Mouse (Mus musculus) brain, adult 2 months (tissue): Measurements from ENCODE around the gene Sbf1.

Source experiments
- DNase-seq: peaks from one replicate; pipeline ENCODE4 v3.0.0; 2011; ENCODE audit warnings: low read depth, low spot score

Gene Sbf1

DNA sequence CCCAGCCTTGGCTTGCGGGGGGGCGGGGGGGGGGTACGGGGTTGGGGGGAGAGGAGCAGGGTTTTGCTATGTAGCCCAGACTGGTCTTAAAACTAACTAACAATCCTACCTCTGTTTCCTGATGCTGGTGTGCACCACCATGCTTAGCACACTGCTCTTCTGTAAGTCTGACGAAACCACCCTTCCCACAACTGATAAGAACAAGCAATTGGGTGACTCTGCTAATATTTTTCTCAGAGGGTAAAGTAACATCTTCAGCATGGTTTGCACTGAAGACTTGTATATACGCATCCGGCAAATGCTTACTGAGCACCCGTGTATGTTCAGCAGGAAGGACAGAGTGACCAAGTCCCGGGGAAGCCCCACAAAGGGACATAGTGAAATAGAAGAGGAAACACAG lies 6.2 kb upstream of the Sbf1 start:
- no peak for DNase-seq

DNA sequence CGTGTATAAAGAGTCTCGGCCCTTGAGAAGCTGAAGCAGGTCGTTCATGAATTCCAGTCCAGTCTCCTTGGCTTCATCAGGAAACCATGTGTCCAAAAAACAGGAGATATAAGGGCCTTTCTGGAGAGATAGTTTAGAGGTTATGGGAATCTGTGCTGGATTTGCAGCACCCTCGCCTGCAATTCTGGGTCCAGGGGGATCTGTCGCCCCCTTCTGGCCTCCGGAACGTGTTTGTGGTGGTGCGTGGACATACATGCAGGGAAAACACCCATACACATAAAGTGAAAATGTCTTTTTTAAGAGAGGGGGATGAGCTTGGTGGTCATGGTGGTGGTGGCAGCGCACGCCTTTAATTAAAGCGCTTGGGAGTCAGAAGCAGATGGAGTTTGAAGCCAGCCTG lies 1.0 kb upstream of the Sbf1 start:
- DNase-seq = no peak

DNA sequence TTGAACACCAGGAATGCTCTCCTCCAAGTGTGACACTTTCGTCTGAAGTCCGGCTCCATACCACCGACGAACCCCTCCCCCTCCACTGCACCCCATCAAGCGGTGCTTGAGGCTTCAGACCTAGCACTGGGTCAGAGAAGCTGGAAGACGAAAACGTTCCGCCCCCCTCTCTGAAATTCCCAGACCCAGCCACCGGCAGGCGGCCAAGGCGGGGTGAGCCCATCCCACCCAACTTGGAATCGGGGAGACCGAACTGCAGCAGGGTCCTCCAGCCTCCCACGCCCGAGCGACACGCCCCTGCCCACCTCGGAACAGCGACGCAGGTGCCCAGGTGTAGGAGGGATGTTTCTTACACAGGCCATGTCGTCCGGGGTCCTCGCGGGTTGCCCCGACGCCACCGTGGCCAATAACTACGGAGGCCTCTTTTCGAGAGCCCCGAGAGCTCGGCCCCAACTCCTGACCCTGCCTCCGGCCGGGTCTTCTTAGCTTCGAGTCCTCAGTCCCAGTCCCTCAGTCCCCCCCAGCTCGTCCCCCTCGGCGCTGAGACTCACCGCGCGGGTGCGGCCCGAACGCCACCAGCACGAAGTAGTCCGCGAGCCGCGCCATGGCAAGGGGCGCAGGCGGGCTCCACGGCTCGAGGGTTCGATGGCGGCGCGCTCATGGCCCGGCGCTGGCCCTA lies 461 bp downstream of the Sbf1 start:
- no peak for DNase-seq

DNA sequence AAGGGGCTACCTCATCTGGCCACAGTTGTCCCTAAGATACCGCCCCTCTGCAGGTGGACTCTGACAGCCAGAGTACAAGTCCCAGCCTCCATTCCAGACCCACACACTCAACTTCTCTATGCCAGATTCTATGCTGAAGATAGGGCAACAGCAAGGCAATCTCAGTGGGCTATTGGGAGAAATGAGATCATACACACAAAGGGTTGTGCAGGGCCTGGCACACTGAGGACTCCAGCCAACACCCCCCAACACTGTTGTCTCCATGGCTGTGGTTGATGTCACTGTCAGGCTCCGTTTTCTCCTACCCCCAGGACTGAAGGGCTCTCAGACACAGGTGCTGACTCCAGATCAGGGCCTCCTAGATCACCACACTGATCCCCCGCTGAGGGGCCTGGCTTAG lies 1.0 kb downstream of the Sbf1 start:
- peak; percentile 57 for DNase-seq

DNA sequence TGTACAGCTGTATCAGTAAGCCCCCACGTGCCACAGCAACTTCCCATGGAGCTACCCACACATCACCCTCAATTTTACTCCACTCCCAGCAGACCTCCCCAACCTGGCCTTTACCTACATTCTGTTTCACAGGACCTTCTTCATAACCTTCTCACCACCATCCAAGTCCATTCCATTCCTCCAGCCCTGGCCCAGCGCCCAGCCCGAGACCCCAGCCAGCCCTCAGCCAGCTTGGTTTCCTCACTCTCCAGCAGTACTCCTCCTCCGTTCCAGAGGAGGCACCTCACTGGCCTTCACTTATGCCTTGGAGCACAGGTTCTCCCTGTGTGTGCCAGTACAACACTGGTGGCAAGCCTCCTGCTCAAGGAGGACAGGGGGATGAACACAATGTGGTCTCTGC lies 1.8 kb downstream of the Sbf1 start:
- DNase-seq = no peak

DNA sequence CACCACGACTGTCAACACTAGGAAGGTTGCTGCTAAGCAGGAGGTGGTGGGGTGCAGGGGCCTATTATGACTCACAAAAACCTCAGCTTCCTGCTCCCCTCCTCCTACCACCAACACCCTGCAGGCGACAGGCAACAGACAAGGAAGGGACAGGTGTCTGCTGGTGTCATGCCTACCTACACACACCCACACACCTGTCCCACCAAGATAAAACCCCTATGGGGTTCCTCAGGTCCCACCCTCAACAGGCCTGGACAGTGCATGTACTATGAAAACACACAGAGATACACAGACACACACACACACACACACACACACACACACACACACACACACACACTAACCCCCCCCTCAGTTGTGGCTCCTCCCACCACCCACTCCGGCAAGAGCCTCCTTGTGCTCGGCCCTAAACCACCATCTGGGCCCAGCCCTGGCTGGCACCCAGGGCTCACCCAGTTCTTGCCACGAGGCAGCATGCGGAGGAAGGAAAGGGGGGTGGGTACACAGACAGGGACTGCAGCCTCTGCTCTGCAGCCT lies 5.1 kb downstream of the Sbf1 start:
- DNase-seq = peak; percentile 95

DNA sequence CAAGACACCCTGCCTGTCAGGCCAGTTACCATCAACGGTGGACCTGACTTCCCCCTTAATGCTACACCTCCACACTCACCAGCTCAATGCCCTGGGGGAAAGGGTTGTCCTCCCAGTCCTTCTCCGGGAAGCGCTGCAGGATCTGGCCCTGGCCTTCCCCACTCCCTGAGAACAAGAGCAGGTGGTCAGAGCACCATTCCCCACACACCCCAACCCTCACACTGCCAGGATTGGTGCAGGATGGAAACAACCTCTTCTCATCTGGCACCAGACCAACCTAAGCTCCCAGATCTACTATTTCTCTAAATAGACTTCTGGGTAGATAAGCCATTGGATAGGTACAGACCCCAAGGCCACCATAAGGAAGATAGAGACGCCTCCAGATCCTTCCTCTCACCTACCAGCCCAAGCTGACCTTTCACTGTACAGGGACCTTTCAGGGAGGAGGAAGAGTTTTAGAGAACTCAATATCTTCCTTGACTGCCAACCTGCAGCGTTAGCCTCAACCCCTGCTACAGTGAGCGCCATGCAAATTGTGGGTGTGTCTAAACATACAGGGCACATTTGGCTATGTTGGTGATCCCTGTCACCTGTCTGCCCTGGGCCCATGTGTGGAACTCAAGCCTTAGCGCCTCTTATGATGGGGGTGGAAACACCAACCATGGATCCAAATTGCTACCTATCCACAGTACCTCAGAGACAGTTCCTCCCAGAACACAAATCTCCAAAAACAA lies 6.5 kb downstream of the Sbf1 start:
- peak; percentile 58 for DNase-seq

DNA sequence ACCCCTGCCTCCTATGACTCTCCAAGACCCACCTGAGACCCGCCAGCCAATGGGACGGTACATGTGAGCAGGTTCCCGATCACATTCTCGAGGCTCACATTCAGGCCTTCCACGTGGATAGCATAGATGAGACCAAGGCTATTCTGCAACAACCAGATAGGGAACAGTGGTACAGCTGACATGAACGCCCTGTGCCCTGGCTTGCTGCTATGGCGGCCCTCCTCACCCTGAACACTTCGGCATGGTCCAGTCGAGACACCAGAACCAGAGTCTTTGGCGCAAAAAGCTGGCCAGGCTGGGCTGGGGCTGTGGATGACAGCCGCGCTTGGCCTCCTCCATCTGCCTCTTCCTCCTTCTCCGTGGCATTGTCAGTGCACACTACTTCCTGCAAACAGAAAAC lies 7.7 kb downstream of the Sbf1 start:
- DNase-seq = no peak

DNA sequence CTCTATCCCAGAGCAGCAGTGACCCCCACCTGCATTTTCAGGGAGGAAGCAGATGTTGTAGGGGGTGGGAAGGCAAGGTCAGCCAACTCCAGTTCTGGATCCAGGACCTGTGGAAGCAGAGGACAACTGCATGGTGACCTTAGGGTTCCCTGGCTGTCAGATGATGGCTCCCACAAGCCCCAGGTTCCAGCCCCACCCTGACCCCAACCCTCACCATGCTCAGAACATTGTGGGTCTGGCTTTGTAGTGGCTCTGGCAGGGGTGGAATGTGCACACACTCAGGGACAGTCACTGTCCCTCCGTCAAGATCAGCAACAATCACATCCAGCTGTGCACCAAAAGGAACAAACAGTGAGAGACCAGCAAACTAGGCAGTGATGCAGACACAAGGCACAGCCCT lies 9.1 kb downstream of the Sbf1 start:
- no peak for DNase-seq

DNA sequence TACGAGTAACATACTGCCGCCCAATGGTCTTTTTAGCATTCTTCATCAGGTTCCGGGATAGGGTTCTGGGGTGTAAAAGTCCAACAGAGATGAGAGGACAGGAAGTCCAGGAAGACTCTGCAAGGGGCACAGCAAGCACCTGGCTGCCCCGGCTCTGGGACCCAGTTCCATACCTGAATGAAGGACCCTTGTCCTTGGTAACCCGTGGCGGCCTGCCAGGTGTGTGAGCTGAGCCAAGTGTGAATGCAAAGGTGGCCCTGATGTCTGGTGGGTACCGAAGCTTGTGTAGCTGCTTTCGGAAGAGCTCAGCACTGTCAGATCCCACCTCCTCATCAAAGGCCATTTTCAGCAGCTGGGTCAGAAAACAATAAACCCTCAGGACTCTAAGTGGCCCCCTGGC lies 14.5 kb downstream of the Sbf1 start:
- no peak for DNase-seq

DNA sequence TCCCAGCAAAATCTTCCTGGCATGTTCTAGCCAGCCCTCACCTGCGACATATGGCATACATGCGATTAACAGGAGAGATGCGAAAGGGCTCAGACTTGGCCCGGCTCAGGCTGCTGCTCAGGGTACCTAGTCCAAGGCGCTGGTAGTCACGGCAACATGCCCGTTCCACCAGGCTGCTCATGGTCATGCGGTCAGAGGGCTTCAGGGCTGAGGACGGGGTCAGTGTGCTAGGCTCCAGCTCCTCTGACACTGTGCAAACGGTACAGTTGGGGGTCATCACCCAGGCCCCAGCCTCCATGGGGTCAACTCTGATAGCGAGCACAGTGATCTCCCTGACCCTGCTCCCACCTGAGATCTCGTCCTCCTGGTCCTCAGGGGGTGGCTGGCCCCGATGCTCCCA lies 14.9 kb downstream of the Sbf1 start:
- DNase-seq = no peak

DNA sequence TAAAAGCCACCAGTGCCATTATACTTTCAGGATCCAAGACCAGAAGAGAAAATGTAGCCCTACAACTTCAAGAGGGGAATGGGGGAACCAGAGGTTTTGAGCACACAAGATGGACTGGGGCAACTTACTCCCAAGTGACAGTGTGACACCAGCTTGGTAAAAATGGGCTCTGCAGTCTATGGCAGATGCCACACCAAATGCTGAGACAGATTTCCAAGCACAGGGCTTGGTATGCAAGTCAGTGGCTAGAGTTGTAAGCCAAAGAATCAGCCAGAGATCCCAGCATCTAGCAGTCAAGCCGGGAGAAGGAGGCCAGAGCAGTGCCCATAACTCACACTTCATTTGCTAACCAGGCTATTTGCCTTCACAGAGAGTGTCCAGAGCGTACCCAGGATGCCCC lies 17.4 kb downstream of the Sbf1 start:
- no peak for DNase-seq

DNA sequence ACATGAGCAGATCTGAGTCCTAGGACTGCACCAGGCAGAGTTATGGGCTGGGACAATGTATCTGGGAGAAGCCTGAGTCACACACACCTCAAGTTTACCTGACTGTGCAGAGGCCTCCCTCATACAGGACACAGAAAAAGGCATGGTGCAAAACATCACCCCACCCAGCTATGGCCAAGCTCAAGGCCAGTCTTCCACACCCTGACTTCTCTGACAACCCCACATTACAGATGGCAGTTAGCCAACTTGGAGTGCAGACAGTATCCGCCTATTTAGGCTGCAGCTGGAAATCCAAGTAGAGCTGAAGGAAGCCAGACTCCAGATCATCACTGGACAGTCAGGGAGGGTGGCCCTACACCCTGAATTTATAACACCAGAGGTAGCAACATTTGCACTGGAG lies 18.6 kb downstream of the Sbf1 start:
- DNase-seq = peak; percentile 60

DNA sequence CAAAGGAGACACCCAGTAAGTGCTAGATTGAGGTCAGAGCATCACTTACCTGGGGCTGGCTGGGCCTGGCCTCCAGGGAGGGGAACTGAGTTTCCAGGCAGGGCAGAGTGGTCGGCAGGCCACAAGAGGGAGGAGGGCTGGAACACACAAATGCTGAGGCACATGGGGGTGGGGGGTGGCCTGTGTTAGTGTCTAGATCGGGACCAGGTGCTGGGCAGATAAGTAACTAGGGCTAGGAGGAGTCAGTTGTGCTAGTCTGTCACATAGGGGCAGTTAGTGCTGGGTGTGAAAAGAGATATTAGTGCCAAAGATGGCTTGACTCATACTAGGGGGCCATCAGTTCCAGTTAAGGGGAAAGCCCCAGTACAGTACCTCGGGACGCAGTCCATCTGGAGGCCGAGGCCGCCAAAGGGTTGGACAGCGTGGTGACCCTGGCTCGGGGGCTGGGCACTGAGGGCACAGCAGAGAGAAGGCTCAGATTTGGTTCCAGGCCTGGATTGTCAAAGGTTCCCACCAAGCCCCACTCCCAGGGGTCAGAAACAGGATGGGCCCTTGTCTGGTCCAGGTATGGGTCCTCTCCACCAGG lies 19.4 kb downstream of the Sbf1 start:
- DNase-seq = no peak

DNA sequence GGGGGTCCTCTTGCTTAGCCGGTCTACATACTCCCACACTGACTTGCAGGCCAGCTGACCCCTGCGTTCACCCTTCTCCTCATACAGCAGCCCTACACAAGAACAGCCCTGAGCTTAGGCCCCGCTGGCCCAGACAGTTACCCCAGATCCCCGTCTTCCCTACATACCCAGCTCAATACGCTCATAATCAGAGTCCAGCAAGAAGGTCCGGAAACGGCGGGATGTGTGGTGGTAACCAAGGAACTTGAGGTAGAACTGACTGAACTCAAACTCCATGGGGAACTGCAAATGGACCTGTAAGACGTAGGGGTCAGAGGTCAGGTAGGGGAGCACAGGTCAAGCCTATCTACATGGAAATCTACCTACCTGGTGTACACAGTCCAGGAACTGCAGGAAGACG lies 21.3 kb downstream of the Sbf1 start:
- no peak for DNase-seq

DNA sequence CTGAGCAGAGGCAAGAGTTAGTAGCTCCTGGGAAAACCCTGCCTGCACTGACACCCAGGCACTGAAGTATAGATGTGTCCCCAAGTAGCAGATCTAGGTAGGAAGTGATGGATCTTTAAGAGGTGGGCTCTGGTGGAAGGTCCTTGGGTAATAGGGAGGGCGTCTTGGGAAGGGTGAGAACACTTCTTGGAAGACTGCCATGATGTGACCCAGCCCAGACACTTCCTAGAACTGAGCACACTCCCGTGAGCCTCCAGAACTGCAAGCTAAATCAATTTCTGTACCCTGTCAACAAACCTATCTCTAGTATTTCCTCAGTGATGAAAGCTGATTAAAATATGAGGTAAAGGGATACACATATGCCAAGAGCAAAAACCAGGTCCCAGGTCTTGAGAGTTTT lies 22.3 kb downstream of the Sbf1 start:
- no peak for DNase-seq

DNA sequence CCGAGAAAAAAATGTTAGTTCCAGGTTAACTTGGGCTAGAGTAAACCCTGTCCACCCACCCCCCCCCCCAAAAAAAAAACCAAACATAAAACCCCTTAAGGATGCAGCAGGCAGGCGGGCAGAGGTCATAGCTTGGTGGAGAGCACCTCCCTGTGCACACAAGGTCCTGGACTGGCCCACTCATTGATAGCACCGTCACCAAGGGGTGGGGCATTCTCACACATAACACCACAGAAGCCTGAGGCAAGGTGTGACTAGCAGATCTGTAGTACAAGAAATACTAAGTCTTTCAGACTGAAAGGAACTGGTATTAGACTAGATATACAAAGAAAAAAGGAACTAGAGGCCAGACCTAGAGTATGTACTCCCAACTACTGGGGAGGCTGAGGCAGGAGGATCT lies 23.6 kb downstream of the Sbf1 start:
- no peak for DNase-seq

DNA sequence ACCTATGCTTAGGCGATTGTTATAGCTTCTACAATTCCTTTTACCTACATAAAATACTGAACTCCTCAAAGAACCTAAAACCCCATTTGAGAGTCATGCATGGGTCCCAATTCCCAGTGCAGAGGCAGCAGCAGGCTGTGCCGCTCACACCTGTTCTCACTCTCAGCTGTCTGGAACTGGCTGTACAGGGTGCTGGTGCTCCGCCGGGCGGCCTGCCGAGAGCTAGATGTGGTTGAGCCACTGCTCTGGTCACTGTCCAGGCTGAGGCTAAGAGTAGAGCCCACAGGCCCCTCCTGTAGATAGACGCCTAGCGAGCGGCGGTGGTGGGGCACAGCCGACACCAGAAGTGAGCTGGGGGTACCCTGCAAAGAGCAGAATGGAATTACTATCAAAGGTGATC lies 25.7 kb downstream of the Sbf1 start:
- DNase-seq = no peak

DNA sequence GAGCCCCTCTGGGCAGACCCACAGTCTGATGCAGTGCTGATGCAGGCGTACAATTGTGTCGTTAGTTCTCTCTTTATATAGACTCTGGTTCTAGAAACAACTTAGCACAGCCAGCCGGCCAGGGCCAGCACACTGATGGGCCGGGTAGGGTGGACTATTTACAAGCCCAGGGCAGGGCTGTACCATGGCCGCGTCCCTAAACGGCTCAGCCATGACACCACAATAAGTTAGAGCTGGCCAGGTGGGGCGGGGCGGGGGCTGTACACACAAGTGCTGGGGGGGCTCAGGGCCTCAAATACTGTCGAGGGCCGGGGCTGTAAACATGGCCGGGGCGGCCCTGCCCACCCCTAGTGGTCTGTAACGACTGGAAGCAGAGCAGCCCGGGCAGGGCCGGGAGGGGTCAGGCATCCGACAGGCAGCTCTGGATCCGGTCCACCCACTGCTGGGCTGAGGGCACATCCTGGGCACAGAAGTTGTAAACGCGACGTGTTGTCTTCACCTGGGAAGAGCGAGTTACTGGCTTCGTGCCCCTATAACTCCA lies 26.8 kb downstream of the Sbf1 start:
- no peak for DNase-seq

DNA sequence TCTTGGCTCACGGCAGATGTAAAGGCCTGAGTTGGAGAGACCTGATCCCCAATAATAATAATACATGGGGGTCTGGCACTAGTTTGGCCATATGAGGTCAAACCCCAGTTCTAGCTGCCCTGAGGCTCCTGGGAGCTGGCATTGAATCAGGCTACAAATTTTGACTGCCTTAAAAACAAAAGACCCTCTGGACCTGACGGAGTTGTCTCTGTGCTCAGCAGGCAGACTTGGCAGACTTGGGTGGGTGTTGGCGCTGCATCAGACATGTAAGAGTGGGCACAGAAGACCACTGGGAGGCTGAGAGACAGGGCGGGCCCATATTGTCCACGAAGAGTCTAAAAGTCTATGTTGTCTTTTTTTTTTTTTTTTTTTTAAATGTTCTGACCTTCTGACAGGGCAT lies 28.5 kb downstream of the Sbf1 start:
- DNase-seq = no peak

DNA sequence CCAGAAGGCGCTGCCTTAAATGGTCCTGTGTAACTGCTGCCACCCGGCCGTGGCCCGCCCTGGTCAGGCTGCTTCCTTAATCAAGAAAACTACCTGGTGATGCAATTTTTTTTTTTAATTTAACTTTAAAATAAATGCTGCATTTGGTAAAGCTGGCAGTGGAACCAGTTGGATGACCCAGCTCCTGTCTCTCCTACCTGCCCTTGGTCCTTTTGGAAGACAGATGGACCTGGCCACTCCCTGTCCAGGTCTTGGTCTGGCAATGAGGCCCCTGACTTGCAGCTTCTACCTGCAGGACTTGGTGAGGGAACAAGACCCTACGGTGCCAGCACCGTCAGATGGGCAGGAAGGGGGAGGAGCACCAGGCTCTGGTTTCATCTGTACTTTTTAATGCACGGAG lies 29.0 kb downstream of the Sbf1 start:
- DNase-seq = peak; percentile 62

DNA sequence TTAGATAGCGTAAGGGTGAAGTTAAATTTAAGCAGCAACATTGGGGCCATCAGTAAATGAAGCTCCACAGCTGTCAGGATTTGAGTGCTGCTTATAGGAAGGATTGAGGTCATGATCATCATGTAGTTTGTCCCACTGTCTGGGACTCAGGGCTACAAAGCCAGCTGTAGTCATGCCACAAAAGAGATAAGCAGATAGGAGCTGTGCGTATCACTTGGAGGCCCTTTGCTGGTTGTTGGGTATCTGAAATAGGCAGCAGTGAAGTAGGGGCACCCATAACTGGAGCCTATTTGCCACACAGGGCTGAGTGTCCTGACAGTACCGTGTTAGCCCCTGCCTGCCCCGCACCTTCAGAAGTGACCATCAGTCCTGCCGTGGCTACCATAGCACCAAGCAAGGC lies 29.6 kb downstream of the Sbf1 start:
- DNase-seq = no peak

DNA sequence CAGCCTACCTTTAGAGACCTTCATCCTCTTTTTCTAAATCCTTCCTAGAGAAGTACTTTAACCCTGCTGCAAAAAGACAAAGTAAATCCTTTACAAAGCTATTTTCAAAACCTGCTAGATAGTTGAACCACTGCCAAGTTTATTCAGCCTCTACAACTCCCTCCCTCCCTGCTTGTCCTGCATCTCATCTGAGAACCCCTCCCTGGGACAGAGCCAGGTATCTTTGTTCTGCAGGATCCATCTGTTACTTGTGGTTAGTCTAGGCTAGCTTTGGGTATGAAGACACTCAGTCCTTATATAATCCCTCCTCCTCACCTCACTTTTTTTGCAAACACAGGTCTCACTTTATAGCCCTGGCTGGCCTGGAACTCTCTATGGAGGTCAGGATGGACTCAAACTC lies 30.1 kb downstream of the Sbf1 start:
- peak; percentile 91 for DNase-seq
